Mouse (Mus musculus) neural tube, embryonic 11.5 days (tissue): ENCODE measurements around the gene Ubac2. TPM values are rescaled to one million over a fixed set of nuclear protein-coding genes. Genes with fewer than 3 reads are reported as not detected.

ENCODE experiments used
- ATAC-seq: fragments of 200-750 bp; cut with Nextera tagmentation; 2 replicates; pipeline ENCODE4 v1.8.0; 2017; ENCODE audit warnings: moderate number of reproducible peaks, mild to moderate bottlenecking, moderate TSS enrichment, moderate library complexity; ENCODE audit not compliant: insufficient read depth, low FRiP score, low TSS enrichment
- DNase-seq: peaks from one replicate; pipeline ENCODE4 v3.0.0-alpha.2; 2015; ENCODE audit warnings: low spot score
- H3K27ac ChIP-seq: fragments of 300-500 bp; sonication (generic); 2 replicates; pipeline ENCODE4 v1.5.1; 2014; ENCODE audit warnings: low read depth, mild to moderate bottlenecking, low read length
- H3K27me3 ChIP-seq: fragments of 300-500 bp; sonication (generic); 2 replicates; pipeline ENCODE4 v1.6.1; 2014; ENCODE audit warnings: mild to moderate bottlenecking, low read length, mixed read lengths; ENCODE audit not compliant: control insufficient read depth, insufficient read depth
- H3K36me3 ChIP-seq: fragments of 300-500 bp; sonication (generic); 2 replicates; pipeline ENCODE4 v1.6.1; 2014; ENCODE audit warnings: mild to moderate bottlenecking, low read length, moderate library complexity, mixed read lengths; ENCODE audit not compliant: control insufficient read depth, insufficient read depth
- H3K4me1 ChIP-seq: fragments of 300-500 bp; sonication (generic); 2 replicates; pipeline ENCODE4 v1.6.1; 2014; ENCODE audit warnings: low read length, mixed read lengths; ENCODE audit not compliant: control insufficient read depth, insufficient read depth
- H3K4me2 ChIP-seq: fragments of 300-500 bp; sonication (generic); 2 replicates; pipeline ENCODE4 v1.6.1; 2014; ENCODE audit warnings: low read depth, mild to moderate bottlenecking, moderate library complexity
- H3K4me3 ChIP-seq: fragments of 300-500 bp; sonication (generic); 2 replicates; pipeline ENCODE4 v1.5.1; 2014; ENCODE audit warnings: low read depth, low read length
- H3K9ac ChIP-seq: fragments of 300-500 bp; sonication (generic); 2 replicates; pipeline ENCODE4 v1.6.1; 2014; ENCODE audit warnings: mild to moderate bottlenecking, low read length
- H3K9me3 ChIP-seq: fragments of 300-500 bp; sonication (generic); 2 replicates; pipeline ENCODE4 v1.6.1; 2016; ENCODE audit warnings: low read length; ENCODE audit not compliant: control insufficient read depth
- WGBS: fragments of 180-500 bp; shearing (Covaris S2); extraction: QIAGEN DNeasy Blood & Tissue Kit; methylation state at CpG from one replicate; pipeline ENCODE4 v1.1.7; 2014; 5-methylcytosine and 5-hydroxymethylcytosine counted together
- polyA plus RNA-seq: library from polyadenylated mRNA; unstranded; fragments of >200 nt; fragmentation: Nextera tagmentation; extraction: Ambion mirVana; gene quantifications from 2 replicates; pipeline ENCODE4 v1.2.1, GENCODE M21; 2014

Gene Ubac2
- polyA plus RNA-seq, 1 experiment from 2014 or later: 70.4 TPM

DNA sequence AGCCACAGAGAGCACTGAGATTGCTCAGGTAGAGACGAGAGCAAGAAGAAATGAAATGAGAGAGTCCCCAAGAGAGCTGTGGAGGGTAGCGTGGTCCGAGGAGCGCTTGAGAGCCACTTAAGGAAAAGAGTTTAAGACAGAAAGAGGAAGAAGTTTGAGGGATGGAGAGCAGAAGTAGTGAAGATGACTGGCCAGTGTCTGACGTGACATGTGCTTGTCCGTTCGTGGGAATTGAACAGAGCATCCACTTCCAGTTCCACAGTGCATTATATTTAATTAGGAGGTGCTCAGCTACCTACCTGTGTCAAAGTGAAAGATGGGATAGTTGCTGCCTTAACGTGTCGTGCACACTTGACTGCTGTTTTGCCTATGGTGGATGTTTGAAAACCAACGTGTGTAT lies 94.7 kb downstream of the Ubac2 start:
- H3K27me3 ChIP-seq: no peaks in the 10 kb centered on the region
- no peak overlapping the region for H3K9ac ChIP-seq
- no peaks in the 10 kb centered on the region for H3K36me3 ChIP-seq
- no peak overlapping the region for H3K4me3 ChIP-seq
- H3K4me2 ChIP-seq: no peak overlapping the region
- H3K9me3 ChIP-seq: no peaks in the 10 kb centered on the region
- DNase-seq (no peak), ATAC-seq (no peak)
- no peaks in the 10 kb centered on the region for H3K4me1 ChIP-seq
- no peak overlapping the region for H3K27ac ChIP-seq
- 92% methylated on average over 10 of the region's 10 CpGs for WGBS

DNA sequence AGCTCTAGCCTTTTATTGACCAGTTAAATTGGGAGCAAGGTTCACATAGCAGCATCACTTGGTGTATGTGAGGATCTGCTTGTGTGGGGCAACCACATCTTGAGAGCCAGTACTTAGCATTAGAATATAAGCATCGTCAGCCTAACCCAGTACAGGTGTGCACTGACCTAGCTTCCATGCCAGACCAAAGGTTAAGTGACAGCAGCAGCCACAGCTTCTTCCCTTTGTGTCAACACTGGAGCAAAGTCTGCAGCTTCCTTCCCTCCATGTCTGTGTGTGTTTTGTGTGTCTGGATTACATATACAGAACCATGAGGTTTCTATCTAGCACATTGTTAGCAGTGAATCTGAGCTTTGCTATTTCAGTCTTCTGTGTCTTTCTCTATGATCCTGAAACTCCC lies 103.1 kb downstream of the Ubac2 start:
- 90% methylated on average over 1 of the region's 1 CpGs for WGBS
- no peak for ATAC-seq
- Histone ChIP-seq H3K4me1 (no peaks in the 10 kb centered on the region), H3K27me3 (no peaks in the 10 kb centered on the region), H3K4me3 (no peak overlapping the region), H3K4me2 (no peak overlapping the region), H3K9ac (no peak overlapping the region), H3K36me3 (no peaks in the 10 kb centered on the region), H3K27ac (no peak overlapping the region), H3K9me3 (no peaks in the 10 kb centered on the region)
- no peak for DNase-seq

- Histone ChIP-seq H3K27me3 (no peaks in the 10 kb centered on the region), H3K36me3 (no peaks in the 10 kb centered on the region), H3K4me2 (no peak overlapping the region), H3K27ac (no peak overlapping the region), H3K4me3 (no peak overlapping the region), H3K9me3 (no peaks in the 10 kb centered on the region), H3K4me1 (no peaks in the 10 kb centered on the region), H3K9ac (no peak overlapping the region)
- 78% methylated on average over 8 of the region's 8 CpGs for WGBS
- DNase-seq (no peak), ATAC-seq (no peak)
Observed at GRCm38 (mm10) chr14:121983009-121983933, 104.9 kb downstream of the Ubac2 start.

GRCm38 (mm10) chr14:121985477-121985876 lies 107.1 kb downstream of the Ubac2 start:
- Histone ChIP-seq H3K9ac (no peak overlapping the region), H3K4me1 (no peaks in the 10 kb centered on the region), H3K9me3 (no peaks in the 10 kb centered on the region), H3K27me3 (no peaks in the 10 kb centered on the region), H3K27ac (no peak overlapping the region), H3K4me2 (no peak overlapping the region), H3K4me3 (no peak overlapping the region), H3K36me3 (no peaks in the 10 kb centered on the region)
- 91% methylated on average over 3 of the region's 3 CpGs for WGBS
- DNase-seq (no peak), ATAC-seq (no peak)

- Histone ChIP-seq H3K9ac (no peak overlapping the region), H3K27me3 (no peaks in the 10 kb centered on the region), H3K36me3 (no peaks in the 10 kb centered on the region), H3K4me2 (no peak overlapping the region), H3K9me3 (no peaks in the 10 kb centered on the region), H3K4me1 (no peaks in the 10 kb centered on the region), H3K27ac (no peak overlapping the region), H3K4me3 (no peak overlapping the region)
- DNase-seq (no peak), ATAC-seq (no peak)
- 79% methylated on average over 6 of the region's 6 CpGs for WGBS
Observed at GRCm38 (mm10) chr14:121986028-121986427, 107.6 kb downstream of the Ubac2 start.

GRCm38 (mm10) chr14:121987287-121987686 lies 108.9 kb downstream of the Ubac2 start:
- Histone ChIP-seq H3K27me3 (no peaks in the 10 kb centered on the region), H3K4me1 (no peaks in the 10 kb centered on the region), H3K4me3 (no peak overlapping the region), H3K27ac (no peak overlapping the region), H3K36me3 (no peaks in the 10 kb centered on the region), H3K4me2 (no peak overlapping the region), H3K9me3 (no peaks in the 10 kb centered on the region), H3K9ac (no peak overlapping the region)
- WGBS: 75% methylated on average over 1 of the region's 1 CpGs
- no peak for DNase-seq
- ATAC-seq: no peak

GRCm38 (mm10) chr14:121987691-121988090 lies 109.3 kb downstream of the Ubac2 start:
- no peaks in the 10 kb centered on the region for H3K27me3 ChIP-seq
- 81% methylated on average over 4 of the region's 4 CpGs for WGBS
- DNase-seq: no peak
- H3K9ac ChIP-seq: no peak overlapping the region
- no peak for ATAC-seq
- no peaks in the 10 kb centered on the region for H3K4me1 ChIP-seq
- H3K4me2 ChIP-seq: no peak overlapping the region
- no peak overlapping the region for H3K27ac ChIP-seq
- H3K36me3 ChIP-seq: no peaks in the 10 kb centered on the region
- no peaks in the 10 kb centered on the region for H3K9me3 ChIP-seq
- H3K4me3 ChIP-seq: no peak overlapping the region

DNA sequence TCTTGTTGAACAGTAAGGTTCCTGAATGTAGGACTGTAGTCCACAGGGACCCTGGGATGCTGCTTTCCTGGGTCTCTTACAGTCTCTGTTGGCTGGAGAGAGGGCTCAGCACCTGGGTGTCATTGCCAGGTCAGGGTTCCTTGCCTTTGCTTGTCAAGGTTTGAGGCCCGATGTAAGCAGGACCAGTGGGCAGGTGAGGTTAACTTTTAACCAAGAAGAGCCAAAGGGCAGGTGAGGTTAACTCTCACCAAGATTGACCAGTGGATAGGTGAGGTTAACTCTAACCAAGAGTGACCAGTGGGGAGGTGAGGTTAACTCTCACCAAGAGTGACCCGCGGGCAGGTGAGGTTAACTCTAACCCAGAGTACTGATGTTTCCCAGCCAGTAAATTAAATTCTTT lies 110.9 kb downstream of the Ubac2 start:
- Histone ChIP-seq H3K27me3 (no peaks in the 10 kb centered on the region), H3K4me3 (no peak overlapping the region), H3K9ac (no peak overlapping the region), H3K27ac (no peak overlapping the region), H3K9me3 (no peaks in the 10 kb centered on the region), H3K4me2 (no peak overlapping the region), H3K4me1 (no peaks in the 10 kb centered on the region), H3K36me3 (peaks cover 2% of the 10 kb centered on the region; the same call in 1 of the 2 replicates)
- DNase-seq: no peak
- 95% methylated on average over 3 of the region's 3 CpGs for WGBS
- no peak for ATAC-seq

GRCm38 (mm10) chr14:121989869-121990268 lies 111.4 kb downstream of the Ubac2 start:
- H3K4me2 ChIP-seq: no peak overlapping the region
- DNase-seq: no peak
- WGBS: 96% methylated on average over 3 of the region's 3 CpGs

More at GRCm38 (mm10) chr14:121989869-121990268, 111.4 kb downstream of the Ubac2 start:
- no peaks in the 10 kb centered on the region for H3K4me1 ChIP-seq
- no peaks in the 10 kb centered on the region for H3K27me3 ChIP-seq
- ATAC-seq: no peak
- H3K9ac ChIP-seq: no peak overlapping the region
- H3K36me3 ChIP-seq: peaks cover 4% of the 10 kb centered on the region; the same call in 1 of the 2 replicates
- no peak overlapping the region for H3K4me3 ChIP-seq
- no peaks in the 10 kb centered on the region for H3K9me3 ChIP-seq
- H3K27ac ChIP-seq: no peak overlapping the region
